Mouse (Mus musculus) hindbrain, embryonic 11.5 days (tissue): ENCODE measurements around the gene Map4k3. TPM values are rescaled to one million over a fixed set of nuclear protein-coding genes. Genes with fewer than 3 reads are reported as not detected.
"Not testable (repeated sequence)": the region's sequence is repeated elsewhere in the genome, so short reads cannot be mapped to it uniquely, and the experiment has no call there.

Experiments used
- ATAC-seq: fragments of 200-750 bp; cut with Nextera tagmentation; 2 replicates; pipeline ENCODE4 v1.8.0; 2017; ENCODE audit warnings: mild to moderate bottlenecking, moderate TSS enrichment, moderate library complexity; ENCODE audit not compliant: low FRiP score
- DNase-seq: peaks from one replicate; pipeline ENCODE4 v3.0.0-alpha.2; 2015; ENCODE audit warnings: low spot score
- H3K27ac ChIP-seq: fragments of 300-500 bp; sonication (generic); 2 replicates; pipeline ENCODE4 v1.5.1; 2014; ENCODE audit warnings: mild to moderate bottlenecking, low read depth, low read length
- H3K27me3 ChIP-seq: fragments of 300-500 bp; sonication (generic); 2 replicates; pipeline ENCODE4 v1.6.1; 2014; ENCODE audit warnings: mild to moderate bottlenecking, low read length, moderate library complexity, mixed read lengths; ENCODE audit not compliant: control insufficient read depth, insufficient read depth
- H3K36me3 ChIP-seq: fragments of 300-500 bp; sonication (generic); 2 replicates; pipeline ENCODE4 v1.6.1; 2014; ENCODE audit warnings: mild to moderate bottlenecking, low read length, moderate library complexity, mixed read lengths; ENCODE audit not compliant: control insufficient read depth, insufficient read depth
- H3K4me1 ChIP-seq: fragments of 300-500 bp; sonication (generic); replicated peaks from 2 replicates; pipeline ENCODE4 v1.6.1; 2014; ENCODE audit warnings: low read length, mixed read lengths; ENCODE audit not compliant: control insufficient read depth, insufficient read depth
- H3K4me2 ChIP-seq: fragments of 300-500 bp; sonication (generic); replicated peaks from 2 replicates; pipeline ENCODE4 v1.6.1; 2014; ENCODE audit warnings: mild to moderate bottlenecking, low read depth, low read length
- H3K4me3 ChIP-seq: fragments of 300-500 bp; sonication (generic); 2 replicates; pipeline ENCODE4 v1.5.1; 2014; ENCODE audit warnings: low read depth, low read length
- H3K9ac ChIP-seq: fragments of 300-500 bp; sonication (generic); 2 replicates; pipeline ENCODE4 v1.6.1; 2014; ENCODE audit warnings: low read depth, low read length
- H3K9me3 ChIP-seq: fragments of 300-500 bp; sonication (generic); 2 replicates; pipeline ENCODE4 v1.6.1; 2016; ENCODE audit warnings: low read length; ENCODE audit not compliant: control insufficient read depth
- WGBS: fragments of 180-500 bp; shearing (Covaris S2); extraction: QIAGEN DNeasy Blood & Tissue Kit; methylation state at CpG from one replicate; pipeline ENCODE4 v1.1.7; 2014; 5-methylcytosine and 5-hydroxymethylcytosine counted together
- polyA plus RNA-seq: library from polyadenylated mRNA; unstranded; fragments of >200 nt; fragmentation: Nextera tagmentation; extraction: Ambion mirVana; gene quantifications from 2 replicates; pipeline ENCODE4 v1.2.1, GENCODE M21; 2014

Map4k3 gene
- polyA plus RNA-seq, 1 experiment from 2014 or later, result 27.5 TPM

DNA sequence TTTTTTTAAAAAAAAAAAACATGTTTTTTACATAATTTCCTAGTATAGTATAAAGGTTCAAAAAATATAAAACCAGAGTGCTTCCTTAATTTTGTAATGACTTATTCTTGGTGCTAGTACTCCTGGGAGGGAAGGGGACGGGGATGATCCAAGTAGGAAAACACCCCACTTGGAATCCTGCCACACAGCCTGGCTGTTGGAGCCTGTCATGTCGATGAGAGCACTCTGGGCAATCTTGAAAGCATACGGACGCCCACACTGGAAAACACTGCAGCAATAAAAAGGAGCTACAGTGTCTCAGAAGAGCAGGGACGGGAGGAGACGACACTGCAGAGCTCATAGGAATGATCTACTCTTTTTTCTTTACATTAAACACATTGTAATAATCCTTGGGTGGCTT is 192.7 kb downstream of the Map4k3 start:
- DNase-seq (no peak), ATAC-seq (no peak)
- 86% methylated on average over 6 of the region's 6 CpGs for WGBS
- Histone ChIP-seq H3K36me3 (no peaks in the 10 kb centered on the region), H3K27ac (no peak overlapping the region), H3K4me3 (no peak overlapping the region), H3K4me2 (no peak overlapping the region), H3K27me3 (no peaks in the 10 kb centered on the region), H3K9me3 (no peaks in the 10 kb centered on the region), H3K9ac (no peak overlapping the region), H3K4me1 (no peaks in the 10 kb centered on the region)

DNA sequence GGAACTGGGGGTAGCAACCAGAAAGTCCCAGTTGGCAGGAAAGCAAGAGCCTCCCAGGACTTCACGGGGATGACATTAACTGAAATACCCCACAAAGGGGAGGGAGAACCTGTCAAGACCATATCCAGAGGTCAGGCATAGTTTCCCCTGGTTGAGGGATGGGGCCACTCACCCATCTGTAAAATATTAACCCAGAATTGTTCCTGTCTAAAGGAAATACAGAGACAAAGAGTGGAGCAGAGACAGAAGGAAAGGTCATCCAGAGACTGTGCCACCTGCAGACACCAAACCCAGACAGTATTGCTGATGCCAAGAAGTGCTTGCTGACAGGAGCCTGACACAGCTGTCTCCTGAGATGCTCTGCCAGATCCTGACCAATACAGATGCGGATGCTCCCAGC is 196.9 kb downstream of the Map4k3 start:
- ATAC-seq, H3K4me3 ChIP-seq: not testable (repeated sequence)

More for the DNA sequence above, 196.9 kb downstream of the Map4k3 start:
- not testable (repeated sequence) for H3K4me1 ChIP-seq, H3K9me3 ChIP-seq, H3K4me2 ChIP-seq, H3K36me3 ChIP-seq, H3K27me3 ChIP-seq, H3K27ac ChIP-seq, DNase-seq, H3K9ac ChIP-seq
- WGBS, result 38% methylated on average over 2 of the region's 2 CpGs

Other genes with a start within 250 kb of the Map4k3 start
- gene Sos1, start 248.0 kb downstream of the Map4k3 start, polyA plus RNA-seq, result 9.0 and 11.5 TPM in 2 replicates
- gene Cdkl4, start 150.7 kb downstream of the Map4k3 start, polyA plus RNA-seq, result 4.6 and 5.6 TPM in 2 replicates
- gene Tmem178, start 216.1 kb upstream of the Map4k3 start, polyA plus RNA-seq, result 17.0 and 19.8 TPM in 2 replicates